Mouse (Mus musculus) spleen, adult 2 months (tissue): ENCODE results near the gene Hagh.
A peak's percentile ranks its signal among the peaks of the same experiment; 100 is the strongest.

Experiments used
- CTCF ChIP-seq: fragments of 200-500 bp; IDR thresholded peaks from 2 replicates; pipeline ENCODE4 v1.5.1; 2011; ENCODE audit warnings: mild to moderate bottlenecking, inconsistent platforms; ENCODE audit not compliant: insufficient read depth, insufficient read length, insufficient replicate concordance; ENCODE audit errors: extremely low read depth
- POLR2A ChIP-seq: fragments of 200-500 bp; IDR thresholded peaks from 2 replicates; pipeline ENCODE4 v1.6.1; 2011; ENCODE audit warnings: low read depth, low read length, inconsistent platforms

DNA sequence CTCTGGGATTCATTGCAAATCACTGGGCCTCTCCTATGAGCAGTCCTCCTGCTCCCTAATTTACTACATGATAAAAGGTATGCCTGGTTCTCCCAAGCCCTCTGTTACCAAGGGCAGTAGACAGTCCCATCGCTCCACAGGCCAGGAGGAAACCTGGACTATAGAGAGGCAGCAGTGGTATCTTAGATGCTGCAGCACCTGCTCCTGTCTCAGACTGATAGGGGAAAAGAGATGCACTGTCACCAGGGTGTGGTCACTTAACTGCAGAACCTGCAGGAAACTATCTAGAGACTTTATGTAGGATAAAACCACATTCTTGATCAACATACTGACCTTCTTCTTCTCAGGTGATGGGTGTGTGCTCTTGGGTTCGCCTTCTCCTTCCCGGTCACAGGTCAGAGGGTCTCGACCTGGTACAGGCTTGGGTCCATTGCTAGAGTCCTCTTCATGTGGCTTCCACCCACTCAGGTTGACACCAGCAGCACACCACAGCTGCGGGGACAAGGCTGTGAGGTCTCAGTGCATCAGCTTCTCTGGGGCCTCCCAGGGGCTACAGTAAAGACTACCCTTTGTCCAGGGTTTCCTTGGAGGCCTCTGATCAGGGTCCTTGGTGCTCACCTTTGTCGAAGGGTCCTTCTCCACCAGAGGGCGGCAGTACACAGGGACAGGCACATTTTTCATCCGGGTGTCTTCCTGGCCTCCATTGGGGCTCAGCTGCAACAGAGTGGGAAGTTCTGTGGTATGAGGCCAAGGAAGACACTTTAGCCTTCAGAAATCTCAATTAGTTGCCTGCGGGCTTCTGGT is 62.9 kb downstream of the Hagh start:
- TF ChIP-seq CTCF (peak; percentile 31; the same call in 1 of the 2 replicates), POLR2A (no peak)
